Mouse (Mus musculus) hindbrain, embryonic 14.5 days (tissue): ENCODE measurements around the gene Zfp28. TPM values are rescaled to one million over a fixed set of nuclear protein-coding genes. Genes with fewer than 3 reads are reported as not detected.

Source experiments
- ATAC-seq: fragments of 200-750 bp; cut with Nextera tagmentation; 2 replicates; pipeline ENCODE4 v1.8.0; 2017; ENCODE audit warnings: moderate number of reproducible peaks, mild to moderate bottlenecking, moderate TSS enrichment, moderate library complexity; ENCODE audit not compliant: low FRiP score
- DNase-seq: peaks from one replicate; pipeline ENCODE4 v3.0.0-alpha.2; 2015; ENCODE audit warnings: low spot score
- H3K27ac ChIP-seq: fragments of 300-500 bp; sonication (generic); 2 replicates; pipeline ENCODE4 v1.5.1; 2014; ENCODE audit warnings: mild to moderate bottlenecking, moderate library complexity
- H3K27me3 ChIP-seq: fragments of 300-500 bp; sonication (generic); 2 replicates; pipeline ENCODE4 v1.6.1; 2014; ENCODE audit warnings: mild to moderate bottlenecking, low read length, mixed read lengths; ENCODE audit not compliant: control insufficient read depth, insufficient read depth
- H3K36me3 ChIP-seq: fragments of 300-500 bp; sonication (generic); replicated peaks from 2 replicates; pipeline ENCODE4 v1.6.1; 2014; ENCODE audit not compliant: control insufficient read depth, insufficient read depth
- H3K4me1 ChIP-seq: fragments of 300-500 bp; sonication (generic); replicated peaks from 2 replicates; pipeline ENCODE4 v1.6.1; 2014; ENCODE audit warnings: antibody characterized with exemption, low read length, mixed read lengths; ENCODE audit not compliant: control insufficient read depth, insufficient read depth
- H3K4me2 ChIP-seq: fragments of 300-500 bp; sonication (generic); replicated peaks from 2 replicates; pipeline ENCODE4 v1.6.1; 2014; ENCODE audit warnings: mild to moderate bottlenecking, moderate library complexity
- H3K4me3 ChIP-seq: fragments of 300-500 bp; sonication (generic); replicated peaks from 2 replicates; pipeline ENCODE4 v1.5.1; 2014; ENCODE audit warnings: mild to moderate bottlenecking, low read length
- H3K9ac ChIP-seq: fragments of 300-500 bp; sonication (generic); 2 replicates; pipeline ENCODE4 v1.6.1; 2014
- H3K9me3 ChIP-seq: fragments of 300-500 bp; sonication (generic); 2 replicates; pipeline ENCODE4 v1.6.1; 2016; ENCODE audit warnings: low read length; ENCODE audit not compliant: control insufficient read depth
- WGBS: fragments of 180-500 bp; shearing (Covaris S2); extraction: QIAGEN DNeasy Blood & Tissue Kit; methylation state at CpG from one replicate; pipeline ENCODE4 v1.1.7; 2014; 5-methylcytosine and 5-hydroxymethylcytosine counted together
- polyA plus RNA-seq: library from polyadenylated mRNA; unstranded; fragments of >200 nt; fragmentation: Nextera tagmentation; extraction: Ambion mirVana; gene quantifications from 2 replicates; pipeline ENCODE4 v1.2.1, GENCODE M21; 2014

Gene Zfp28
- polyA plus RNA-seq, 1 experiment from 2014 or later = 16.0 TPM

DNA sequence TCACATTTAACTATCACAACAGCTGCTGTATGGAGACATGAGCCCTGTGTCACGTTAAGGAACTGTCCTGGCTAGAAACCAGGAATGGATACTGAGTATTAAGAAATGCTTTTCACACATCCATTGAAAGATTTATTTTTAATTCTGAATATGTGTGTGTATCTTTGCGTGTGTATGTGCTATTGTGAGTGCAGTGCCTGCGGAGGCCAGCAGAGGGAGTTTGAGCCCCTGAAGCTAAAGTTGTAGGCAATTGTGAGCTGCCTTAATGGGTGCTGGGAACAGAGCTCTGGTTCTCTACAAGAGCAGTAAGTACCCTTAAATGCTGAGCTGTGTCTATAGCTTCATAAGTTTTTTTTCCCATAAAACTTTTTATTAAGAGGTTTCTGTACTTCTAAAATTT lies 46.3 kb downstream of the Zfp28 start:
- WGBS = 90% methylated on average over 3 of the region's 3 CpGs
- Histone ChIP-seq H3K9me3 (peaks cover 10% of the 10 kb centered on the region), H3K4me1 (no peaks in the 10 kb centered on the region), H3K27me3 (no peaks in the 10 kb centered on the region), H3K4me2 (no peak overlapping the region), H3K4me3 (no peak overlapping the region), H3K27ac (no peak overlapping the region), H3K9ac (no peak overlapping the region), H3K36me3 (0 out of 2 replicates have a peak, but pooled peaks cover 3% of the 10 kb centered on the region)
- ATAC-seq = no peak
- no peak for DNase-seq

DNA sequence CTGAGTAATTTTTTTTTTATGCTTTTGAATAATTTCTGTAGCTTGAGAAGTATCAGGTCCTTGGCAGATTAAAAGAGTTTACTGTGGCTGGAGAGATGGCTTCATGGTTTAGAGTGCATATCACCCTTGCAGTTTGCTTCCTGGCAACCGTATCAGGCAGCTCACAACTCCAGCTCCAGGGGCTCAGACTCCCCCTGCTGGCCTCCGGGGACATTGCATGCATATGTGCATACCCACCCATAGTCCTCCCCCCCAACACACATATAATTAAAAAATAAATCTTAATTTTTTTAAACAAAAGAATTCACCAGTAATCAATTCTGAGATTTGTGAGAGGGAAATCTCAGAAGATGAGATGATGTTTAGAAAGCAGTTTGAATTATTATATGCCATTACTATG lies 47.2 kb downstream of the Zfp28 start:
- no peak for DNase-seq
- Histone ChIP-seq H3K4me3 (no peak overlapping the region), H3K36me3 (0 out of 2 replicates have a peak, but pooled peaks cover 3% of the 10 kb centered on the region), H3K9ac (no peak overlapping the region), H3K27me3 (no peaks in the 10 kb centered on the region), H3K27ac (no peak overlapping the region), H3K9me3 (peaks cover 10% of the 10 kb centered on the region), H3K4me2 (no peak overlapping the region), H3K4me1 (peaks cover 6% of the 10 kb centered on the region)
- WGBS = 36% methylated on average over 2 of the region's 2 CpGs
- no peak for ATAC-seq

DNA sequence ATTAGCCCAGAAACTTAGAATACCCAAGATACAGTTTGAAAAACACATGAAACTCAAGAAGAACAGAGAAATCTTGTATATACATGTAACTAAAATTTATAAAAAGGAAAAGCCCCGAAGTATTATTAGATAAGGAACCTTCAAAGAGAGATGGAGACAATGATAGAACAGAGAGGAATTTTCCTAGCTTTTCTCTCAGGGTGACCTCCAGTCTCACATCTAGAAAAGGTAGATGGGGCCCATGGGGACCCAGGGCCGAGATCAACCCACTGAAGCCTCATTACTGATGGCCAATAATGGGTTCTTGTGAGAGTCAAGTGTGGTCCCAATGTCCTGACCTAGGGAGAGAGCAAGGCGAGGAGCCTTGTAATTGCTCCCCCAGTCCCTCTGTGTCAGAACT lies 55.3 kb downstream of the Zfp28 start, which contains the start of gene Olfr1344:
Olfr1344 (plus strand) TSS at position 301 of the 400 bp plus-strand sequence.
- no peak for DNase-seq
- Histone ChIP-seq H3K4me3 (no peak within 1 kb of the TSS), H3K27ac (no peak within 1 kb of the TSS), H3K9ac (no peak within 1 kb of the TSS), H3K36me3 (no peaks in the 10 kb centered on the region), H3K9me3 (no peaks in the 10 kb centered on the region), H3K27me3 (no peaks in the 10 kb centered on the region), H3K4me2 (no peak within 1 kb of the TSS), H3K4me1 (peaks cover 12% of the 10 kb centered on the region)
- no peak for ATAC-seq
- WGBS = 86% methylated on average over 3 of the region's 3 CpGs

DNA sequence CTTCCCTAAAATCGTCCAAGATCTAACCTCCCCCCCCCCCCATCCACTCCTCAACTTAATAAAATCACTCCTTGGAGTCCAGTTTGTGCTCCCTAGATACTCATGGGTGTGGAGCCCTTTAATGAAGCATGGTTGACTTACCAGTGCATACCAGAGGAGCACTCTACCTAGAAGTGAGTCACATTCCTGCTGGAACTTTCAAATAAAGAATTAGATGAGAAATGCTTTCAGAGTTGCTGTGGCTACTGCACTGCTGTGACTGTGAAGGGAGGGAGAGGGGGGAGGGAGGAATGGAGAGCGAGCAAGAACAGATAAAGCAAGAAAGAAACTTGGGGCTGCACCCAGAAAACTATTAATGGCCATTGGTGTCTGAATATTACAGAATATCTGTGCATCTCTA lies 58.1 kb downstream of the Zfp28 start:
- Histone ChIP-seq H3K9ac (no peak overlapping the region), H3K27ac (no peak overlapping the region), H3K27me3 (no peaks in the 10 kb centered on the region), H3K4me2 (no peak overlapping the region), H3K9me3 (no peaks in the 10 kb centered on the region), H3K36me3 (no peaks in the 10 kb centered on the region), H3K4me1 (no peaks in the 10 kb centered on the region), H3K4me3 (no peak overlapping the region)
- ATAC-seq (no peak), DNase-seq (no peak)
- WGBS = 30% methylated on average over 2 of the region's 2 CpGs

Other genes starting within 250 kb of the Zfp28 start
- gene Zfp787, start 227.3 kb upstream of the Zfp28 start, polyA plus RNA-seq = 14.2 and 14.5 TPM in 2 replicates
- 74.7 and 80.0 TPM in 2 replicates for gene Zfp444, start 211.1 kb upstream of the Zfp28 start, polyA plus RNA-seq
- gene Galp, start 186.2 kb upstream of the Zfp28 start, polyA plus RNA-seq = not detected in 2 replicates
- not detected in 2 replicates for gene Zscan5b, start 161.0 kb upstream of the Zfp28 start, polyA plus RNA-seq
- gene Epp13, start 130.6 kb upstream of the Zfp28 start, polyA plus RNA-seq = not detected in 2 replicates
- gene Zfp667, start 96.7 kb upstream of the Zfp28 start, polyA plus RNA-seq = 14.4 and 19.1 TPM in 2 replicates
- 14.4 and 18.2 TPM in 2 replicates for gene Zfp583, start 52.0 kb upstream of the Zfp28 start, polyA plus RNA-seq
- 5.9 and 6.5 TPM in 2 replicates for gene Gm3854, start 39.5 kb upstream of the Zfp28 start, polyA plus RNA-seq
- 5.7 and 6.6 TPM in 2 replicates for gene Zfp78, start 20.0 kb upstream of the Zfp28 start, polyA plus RNA-seq
- gene Smim17, start 15.4 kb downstream of the Zfp28 start, polyA plus RNA-seq = 8.2 and 8.3 TPM in 2 replicates
- gene Gm20715, start 27.0 kb downstream of the Zfp28 start, polyA plus RNA-seq = not detected in 2 replicates
- gene Olfr1344, start 55.4 kb downstream of the Zfp28 start, polyA plus RNA-seq = 0.29 and 0.91 TPM in 2 replicates
- not detected in 2 replicates for gene Olfr1336, start 72.9 kb downstream of the Zfp28 start, polyA plus RNA-seq
- gene Olfr1346, start 83.8 kb downstream of the Zfp28 start, polyA plus RNA-seq = not detected in 2 replicates
- gene Olfr5, start 103.6 kb downstream of the Zfp28 start, polyA plus RNA-seq = not detected in 2 replicates
- gene Olfr1347, start 116.5 kb downstream of the Zfp28 start, polyA plus RNA-seq = not detected in 2 replicates
- not detected in 2 replicates for gene Olfr1348, start 125.5 kb downstream of the Zfp28 start, polyA plus RNA-seq
- not detected in 2 replicates for gene Olfr1349, start 139.7 kb downstream of the Zfp28 start, polyA plus RNA-seq
- gene Olfr1350, start 181.5 kb downstream of the Zfp28 start, polyA plus RNA-seq = not detected in 2 replicates